Mouse (Mus musculus) MN1 (cell line): ENCODE measurements around the gene H2-Eb1.
A peak's percentile ranks its signal among the peaks of the same experiment; 100 is the strongest.
"Not testable (repeated sequence)": the region's sequence is repeated elsewhere in the genome, so short reads cannot be mapped to it uniquely, and the experiment has no call there.

Experiments used
- DNase-seq: peaks from one replicate; pipeline ENCODE4 v3.0.0-alpha.2; 2016; ENCODE audit warnings: low spot score

H2-Eb1 gene

GRCm38 (mm10) chr17:34291609-34292008 is 14.1 kb upstream of the H2-Eb1 start:
- DNase-seq, result no peak

GRCm38 (mm10) chr17:34292570-34292969 is 13.1 kb upstream of the H2-Eb1 start:
- no peak for DNase-seq

- no peak for DNase-seq
These were observed 12.1 kb upstream of the H2-Eb1 start for GRCm38 (mm10) chr17:34293533-34293932.

- no peak for DNase-seq
These were observed 11.4 kb upstream of the H2-Eb1 start for GRCm38 (mm10) chr17:34294249-34294648.

GRCm38 (mm10) chr17:34295307-34295706 is 10.4 kb upstream of the H2-Eb1 start:
- DNase-seq, result no peak

GRCm38 (mm10) chr17:34295891-34296794 is 9.5 kb upstream of the H2-Eb1 start:
- peak; percentile 28 for DNase-seq

GRCm38 (mm10) chr17:34299356-34299755 is 6.3 kb upstream of the H2-Eb1 start:
- no peak for DNase-seq

GRCm38 (mm10) chr17:34300071-34300470 is 5.6 kb upstream of the H2-Eb1 start:
- no peak for DNase-seq

- DNase-seq, result no peak
These were observed 4.7 kb upstream of the H2-Eb1 start for GRCm38 (mm10) chr17:34300691-34301566.

GRCm38 (mm10) chr17:34301670-34302190 is 3.9 kb upstream of the H2-Eb1 start:
- no peak for DNase-seq

- DNase-seq, result no peak
These were observed 1.9 kb upstream of the H2-Eb1 start for GRCm38 (mm10) chr17:34303789-34304188.

GRCm38 (mm10) chr17:34304751-34305150 is 916 bp upstream of the H2-Eb1 start:
- peak; percentile 53 for DNase-seq

- DNase-seq, result no peak
These were observed 740 bp downstream of the H2-Eb1 start for GRCm38 (mm10) chr17:34306407-34306806.

- no peak for DNase-seq
These were observed 1.5 kb downstream of the H2-Eb1 start for GRCm38 (mm10) chr17:34307216-34307615.

- no peak for DNase-seq
These were observed 2.5 kb downstream of the H2-Eb1 start for GRCm38 (mm10) chr17:34308161-34308560.

GRCm38 (mm10) chr17:34309225-34309624 is 3.6 kb downstream of the H2-Eb1 start:
- DNase-seq, result no peak

GRCm38 (mm10) chr17:34309683-34310385 is 4.2 kb downstream of the H2-Eb1 start:
- no peak for DNase-seq

- DNase-seq, result not testable (repeated sequence)
These were observed 4.9 kb downstream of the H2-Eb1 start for GRCm38 (mm10) chr17:34310526-34310925.

GRCm38 (mm10) chr17:34312185-34312584 is 6.5 kb downstream of the H2-Eb1 start:
- DNase-seq, result no peak

- peak; percentile 35 for DNase-seq
These were observed 7.7 kb downstream of the H2-Eb1 start for GRCm38 (mm10) chr17:34313393-34313792.

GRCm38 (mm10) chr17:34314286-34314685 is 8.6 kb downstream of the H2-Eb1 start:
- DNase-seq, result no peak

GRCm38 (mm10) chr17:34315512-34315911 is 9.8 kb downstream of the H2-Eb1 start:
- DNase-seq, result no peak
